Mouse (Mus musculus): ENCODE results near the gene Fam43b. TPM values are rescaled to one million over a fixed set of nuclear protein-coding genes. Genes with fewer than 3 reads are reported as not detected.
"Not testable (repeated sequence)": the region's sequence is repeated elsewhere in the genome, so short reads cannot be mapped to it uniquely, and the experiment has no call there.

Gene Fam43b
- polyA plus RNA-seq (2015; fragmentation: Nextera tagmentation; extraction: Ambion mirVana), result 1.1 and 1.3 TPM in 2 replicates

DNA sequence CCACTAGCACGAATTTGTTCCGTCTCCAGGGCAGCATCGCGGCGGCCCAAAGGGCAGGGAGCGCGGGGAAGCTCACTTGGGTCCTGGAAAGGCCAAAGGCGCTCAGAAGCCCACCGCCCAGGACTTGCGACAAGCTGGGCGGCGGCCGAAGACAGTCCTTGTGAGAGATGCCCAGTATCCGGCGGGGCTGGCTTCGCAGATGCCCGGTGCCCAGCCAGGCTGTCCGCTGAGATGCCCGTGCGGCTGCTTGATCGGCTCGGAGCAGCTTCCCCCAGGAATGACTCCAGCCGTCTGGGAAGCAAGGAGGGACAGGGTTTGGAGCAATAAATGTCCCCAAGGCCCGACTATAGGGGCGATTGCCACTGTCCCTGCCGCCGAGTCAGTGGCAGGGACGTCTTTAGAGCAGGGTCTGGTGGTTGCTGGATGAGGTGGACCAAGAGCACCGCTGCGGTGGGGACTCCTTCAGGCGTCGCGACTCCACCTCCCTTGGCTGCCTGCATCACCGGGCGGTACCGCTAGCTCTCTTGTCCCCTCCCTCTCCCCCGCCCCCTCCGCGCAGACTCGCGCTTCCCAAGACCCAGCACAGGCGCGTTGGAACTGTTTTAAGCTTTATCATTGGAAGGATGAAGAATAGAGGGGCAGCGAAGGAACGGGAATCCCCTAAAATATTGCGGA, at the start of gene Fam43b:
TSS of gene Fam43b (minus strand) at position 558 of the 675 bp plus-strand sequence.
- peak within 1 kb of the TSS; percentile 60 for H3K9ac ChIP-seq (replicated peaks)
- no peak within 1 kb of the TSS for H3K27ac ChIP-seq
- H3K36me3 ChIP-seq, result no peaks in the 10 kb centered on the region
- peaks cover 21% of the 10 kb centered on the region for H3K4me1 ChIP-seq (replicated peaks)
- peak within 1 kb of the TSS; percentile 68 for H3K4me2 ChIP-seq (replicated peaks)
- no peak; the same call in 1 of the 2 replicates for ATAC-seq
- peak within 1 kb of the TSS; percentile 43 for H3K4me3 ChIP-seq (replicated peaks)
- no peaks in the 10 kb centered on the region for H3K9me3 ChIP-seq
- WGBS, result 2% methylated on average over 46 of the region's 46 CpGs
- H3K27me3 ChIP-seq, result peaks cover 92% of the 10 kb centered on the region

GRCm38 (mm10) chr4:138444941-138445340, 48.6 kb upstream of the Fam43b start:
- no peak for ATAC-seq
- Histone ChIP-seq H3K27ac (no peak overlapping the region), H3K36me3 (peaks cover 27% of the 10 kb centered on the region), H3K9me3 (no peaks in the 10 kb centered on the region), H3K9ac (replicated peaks) (no peak overlapping the region), H3K4me2 (replicated peaks) (no peak overlapping the region), H3K27me3 (peaks cover 6% of the 10 kb centered on the region; the same call in 1 of the 2 replicates), H3K4me3 (replicated peaks) (no peak overlapping the region), H3K4me1 (replicated peaks) (peaks cover 37% of the 10 kb centered on the region)
- 7% methylated on average over 5 of the region's 5 CpGs for WGBS

DNA sequence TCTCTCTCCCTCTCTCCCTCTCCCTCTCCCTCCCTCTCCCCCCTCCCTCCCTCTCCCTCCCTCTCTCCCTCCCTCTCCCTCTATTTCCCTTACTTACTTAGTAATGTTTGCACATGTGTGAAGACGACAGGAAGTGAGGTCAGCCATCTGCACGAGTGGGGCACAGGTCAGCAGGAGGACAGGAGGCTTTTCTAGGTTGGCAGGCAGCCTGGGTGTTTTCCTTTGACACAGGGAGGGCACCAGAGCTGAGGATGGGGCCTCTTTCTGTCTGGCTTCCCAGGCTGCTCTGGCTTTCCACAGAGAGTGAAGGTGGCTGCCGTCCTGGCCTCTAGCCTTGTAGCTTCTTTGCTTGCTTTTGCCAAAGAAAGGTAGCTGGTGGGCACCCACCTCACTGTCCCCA, 43.7 kb upstream of the Fam43b start:
- Histone ChIP-seq H3K27me3 (no peaks in the 10 kb centered on the region), H3K4me3 (replicated peaks) (no peak overlapping the region), H3K27ac (no peak overlapping the region), H3K36me3 (peaks cover 65% of the 10 kb centered on the region), H3K9ac (replicated peaks) (no peak overlapping the region), H3K9me3 (no peaks in the 10 kb centered on the region), H3K4me1 (replicated peaks) (peaks cover 16% of the 10 kb centered on the region), H3K4me2 (replicated peaks) (no peak overlapping the region)
- WGBS, result 85% methylated on average over 3 of the region's 3 CpGs
- ATAC-seq, result no peak

DNA sequence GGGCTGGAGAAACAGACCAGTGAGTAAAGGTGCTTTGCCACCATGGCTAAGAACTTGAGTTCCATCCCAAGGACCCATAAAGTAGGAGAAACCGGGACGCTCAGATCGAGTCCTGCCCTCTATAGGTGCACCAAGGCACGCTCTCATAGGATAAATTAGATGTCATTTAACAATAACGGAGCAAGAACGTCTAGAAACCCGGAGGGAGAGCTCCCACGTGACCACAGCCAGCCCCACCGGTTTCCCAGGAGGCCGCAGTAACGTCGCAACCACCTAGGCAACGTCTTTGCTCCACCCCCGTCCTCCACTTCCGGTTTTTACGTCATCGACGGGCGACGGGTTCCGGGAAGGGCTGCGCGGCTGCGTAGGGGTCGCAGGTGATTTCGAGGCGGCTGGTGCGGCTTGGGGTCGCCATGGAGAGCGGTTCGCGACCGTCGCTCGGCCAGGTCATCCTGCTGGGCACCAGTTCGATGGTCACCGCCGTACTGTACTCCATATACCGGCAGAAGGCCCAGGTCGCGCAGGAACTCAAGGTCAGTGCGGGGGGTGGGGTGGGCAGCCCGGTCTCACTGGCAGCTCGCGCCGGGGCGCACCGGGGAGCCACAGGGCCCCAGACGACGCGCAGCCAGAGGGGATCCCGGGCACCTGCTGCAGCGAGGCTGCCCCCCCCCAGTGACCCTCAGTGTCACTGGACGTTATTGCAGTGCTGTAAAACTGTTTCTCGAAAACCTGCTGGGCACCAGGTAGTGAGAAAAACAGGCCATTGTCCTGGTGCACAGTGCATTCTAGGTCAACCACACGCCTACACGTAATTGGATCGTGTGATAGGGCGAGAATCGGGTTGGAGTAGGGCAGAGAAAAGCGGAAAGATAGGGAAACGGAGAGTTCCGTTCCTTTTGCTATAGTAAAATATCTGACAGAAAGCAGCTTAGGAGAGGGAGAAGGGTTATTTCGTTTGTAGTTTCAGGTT, 38.3 kb upstream of the Fam43b start, which contains the start of gene Mul1:
TSS of gene Mul1 (plus strand) at position 325 of the 970 bp plus-strand sequence.
- Histone ChIP-seq H3K4me2 (replicated peaks) (peak within 1 kb of the TSS; percentile 84), H3K9me3 (no peaks in the 10 kb centered on the region), H3K27me3 (peaks cover 27% of the 10 kb centered on the region), H3K36me3 (peaks cover 35% of the 10 kb centered on the region), H3K4me1 (replicated peaks) (peaks cover 13% of the 10 kb centered on the region), H3K9ac (replicated peaks) (peak within 1 kb of the TSS; percentile 79), H3K4me3 (replicated peaks) (peak within 1 kb of the TSS; percentile 72), H3K27ac (peak within 1 kb of the TSS; percentile 75)
- WGBS, result 2% methylated on average over 64 of the region's 64 CpGs
- peak; percentile 89 for ATAC-seq

- no peak for ATAC-seq
These were observed 35.0 kb upstream of the Fam43b start for GRCm38 (mm10) chr4:138431340-138431739.

DNA sequence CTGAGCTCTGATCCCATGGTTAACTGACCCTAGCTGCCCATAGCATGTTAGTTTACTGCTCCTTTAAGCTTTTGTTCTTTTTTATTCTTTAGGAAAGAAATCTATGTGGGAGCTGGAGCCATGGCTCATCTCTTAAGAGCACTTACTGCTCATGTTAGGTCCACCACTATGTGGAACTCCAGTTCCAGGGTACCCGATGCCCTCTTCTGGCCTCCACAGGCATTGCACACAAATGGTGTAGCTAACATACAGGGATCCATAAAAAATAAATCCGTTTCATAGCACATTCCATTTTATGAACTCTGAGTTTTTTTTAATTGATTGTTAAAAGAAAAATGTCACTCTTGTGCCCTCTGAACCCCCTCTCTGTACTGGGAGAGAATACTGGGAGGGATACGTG, 33.5 kb upstream of the Fam43b start:
- H3K27me3 ChIP-seq, result peaks cover 31% of the 10 kb centered on the region
- 39% methylated on average over 3 of the region's 3 CpGs for WGBS
- no peaks in the 10 kb centered on the region for H3K9me3 ChIP-seq
- H3K4me2 ChIP-seq (replicated peaks), result no peak overlapping the region
- H3K4me3 ChIP-seq (replicated peaks), result no peak overlapping the region
- H3K36me3 ChIP-seq, result no peaks in the 10 kb centered on the region
- no peak overlapping the region for H3K9ac ChIP-seq (replicated peaks)
- no peak for ATAC-seq
- no peak overlapping the region for H3K27ac ChIP-seq
- H3K4me1 ChIP-seq (replicated peaks), result peaks cover 4% of the 10 kb centered on the region; the same call in 1 of the 2 replicates

More at GRCm38 (mm10) chr4:138431340-138431739, 35.0 kb upstream of the Fam43b start:
- Histone ChIP-seq H3K4me2 (replicated peaks) (no peak overlapping the region), H3K27ac (no peak overlapping the region), H3K36me3 (peaks cover 3% of the 10 kb centered on the region; the same call in 1 of the 2 replicates), H3K4me1 (replicated peaks) (peaks cover 17% of the 10 kb centered on the region), H3K4me3 (replicated peaks) (no peak overlapping the region), H3K27me3 (peaks cover 31% of the 10 kb centered on the region), H3K9ac (replicated peaks) (no peak overlapping the region), H3K9me3 (no peaks in the 10 kb centered on the region)
- WGBS, result 57% methylated on average over 8 of the region's 8 CpGs

- no peak overlapping the region for H3K27ac ChIP-seq
- no peak overlapping the region for H3K4me3 ChIP-seq (replicated peaks)
- peaks cover 4% of the 10 kb centered on the region; the same call in 1 of the 2 replicates for H3K4me1 ChIP-seq (replicated peaks)
- ATAC-seq, result peak; percentile 69; the same call in 1 of the 2 replicates
- H3K4me2 ChIP-seq (replicated peaks), result no peak overlapping the region; the same call in 1 of the 2 replicates
- H3K36me3 ChIP-seq, result no peaks in the 10 kb centered on the region
- H3K9ac ChIP-seq (replicated peaks), result peak overlapping the region; percentile 2; the same call in 1 of the 2 replicates
- whole genome bisulfite sequencing, result 44% methylated on average over 22 of the region's 22 CpGs
- H3K27me3 ChIP-seq, result peaks cover 16% of the 10 kb centered on the region
- H3K9me3 ChIP-seq, result 0 out of 2 replicates have a peak, but pooled peaks cover 5% of the 10 kb centered on the region
These were observed 30.7 kb upstream of the Fam43b start for GRCm38 (mm10) chr4:138426778-138427705.

DNA sequence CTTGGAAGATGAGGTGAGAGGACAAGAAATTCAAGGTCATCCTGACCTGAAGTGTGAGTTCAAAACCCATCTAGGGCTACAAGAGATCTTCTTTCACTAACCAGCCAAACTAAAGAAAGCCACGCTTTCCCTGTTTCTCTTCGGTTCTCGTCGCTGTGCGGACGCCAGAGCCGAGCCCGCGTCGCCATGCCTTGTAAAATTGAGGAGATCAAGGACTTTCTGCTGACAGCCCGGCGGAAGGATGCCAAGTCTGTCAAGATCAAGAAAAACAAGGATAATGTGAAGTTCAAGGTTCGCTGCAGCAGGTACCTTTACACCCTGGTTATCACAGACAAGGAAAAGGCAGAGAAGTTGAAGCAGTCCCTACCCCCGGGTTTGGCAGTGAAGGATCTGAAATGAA, 29.3 kb upstream of the Fam43b start:
- ATAC-seq; H3K36me3 ChIP-seq; H3K27me3 ChIP-seq; H3K4me3 ChIP-seq (replicated peaks); H3K9ac ChIP-seq (replicated peaks); H3K9me3 ChIP-seq; H3K4me2 ChIP-seq (replicated peaks); H3K27ac ChIP-seq; H3K4me1 ChIP-seq (replicated peaks): not testable (repeated sequence)
- 94% methylated on average over 14 of the region's 14 CpGs for WGBS

DNA sequence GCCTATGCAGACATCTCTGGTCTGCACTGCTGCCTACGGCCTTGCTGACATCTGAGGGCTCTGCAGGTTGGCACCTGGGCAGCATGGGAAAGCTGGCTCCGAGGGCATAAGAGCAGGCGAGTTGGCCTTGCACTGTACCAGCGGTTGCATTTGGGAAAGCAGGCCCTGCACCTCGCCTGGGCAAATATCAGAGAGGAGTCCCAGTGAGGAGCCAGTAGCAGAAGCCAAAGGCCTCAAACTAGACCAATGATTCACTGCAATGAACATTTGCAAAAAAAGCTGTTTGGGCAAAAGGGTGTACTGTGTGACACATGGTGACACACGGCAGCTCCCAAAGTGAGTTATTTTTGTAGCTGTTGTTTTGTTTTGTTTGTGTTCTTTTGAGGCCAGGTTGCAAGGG, 28.7 kb upstream of the Fam43b start:
- 86% methylated on average over 6 of the region's 6 CpGs for WGBS
- no peak overlapping the region for H3K4me2 ChIP-seq (replicated peaks)
- no peak for ATAC-seq

DNA sequence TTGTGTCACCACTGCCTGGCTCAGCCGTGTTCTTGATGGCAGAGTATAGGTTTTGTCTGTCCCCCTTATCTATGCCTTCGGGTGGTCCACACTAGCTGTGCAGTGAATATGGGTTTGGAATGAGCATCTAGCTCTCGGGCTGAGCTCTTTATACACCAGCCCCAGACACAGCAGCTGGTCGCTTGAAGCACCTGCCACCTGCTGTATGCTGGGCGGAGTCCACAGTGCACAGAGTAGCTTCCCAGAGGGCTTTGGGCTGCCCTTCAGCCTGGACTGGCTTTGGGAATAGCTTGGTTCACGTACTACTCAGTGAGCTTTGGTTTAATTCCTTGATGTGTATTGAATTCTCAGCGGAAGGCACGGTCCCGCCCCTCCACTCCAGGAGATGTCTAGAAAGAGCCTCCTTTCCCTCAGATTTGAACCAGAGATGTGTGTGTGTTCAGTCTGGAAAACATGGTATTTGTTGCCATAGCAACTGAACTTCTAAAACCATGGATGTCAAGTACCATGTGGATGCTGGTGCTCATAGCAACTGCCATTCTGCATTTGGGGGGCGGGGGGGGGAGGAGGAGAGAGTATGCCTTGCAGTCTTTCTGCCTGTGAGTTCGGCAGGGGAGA, 22.1 kb upstream of the Fam43b start:
- H3K36me3 ChIP-seq, result no peaks in the 10 kb centered on the region
- no peak overlapping the region for H3K4me2 ChIP-seq (replicated peaks)
- H3K4me1 ChIP-seq (replicated peaks), result peaks cover 15% of the 10 kb centered on the region
- WGBS, result 49% methylated on average over 11 of the region's 11 CpGs
- no peak overlapping the region for H3K9ac ChIP-seq (replicated peaks)
- no peak overlapping the region for H3K27ac ChIP-seq
- ATAC-seq, result no peak; the same call in 1 of the 2 replicates
- peaks cover 13% of the 10 kb centered on the region; the same call in 1 of the 2 replicates for H3K27me3 ChIP-seq
- H3K9me3 ChIP-seq, result 0 out of 2 replicates have a peak, but pooled peaks cover 5% of the 10 kb centered on the region
- no peak overlapping the region for H3K4me3 ChIP-seq (replicated peaks)

More for the DNA sequence above, 28.7 kb upstream of the Fam43b start:
- Histone ChIP-seq H3K4me3 (replicated peaks) (no peak overlapping the region), H3K9me3 (0 out of 2 replicates have a peak, but pooled peaks cover 5% of the 10 kb centered on the region), H3K27ac (no peak overlapping the region), H3K9ac (replicated peaks) (no peak overlapping the region), H3K27me3 (peaks cover 10% of the 10 kb centered on the region), H3K36me3 (no peaks in the 10 kb centered on the region), H3K4me1 (replicated peaks) (peaks cover 4% of the 10 kb centered on the region; the same call in 1 of the 2 replicates)
